Mouse (Mus musculus): ENCODE results near the gene Yrdc.

DNA sequence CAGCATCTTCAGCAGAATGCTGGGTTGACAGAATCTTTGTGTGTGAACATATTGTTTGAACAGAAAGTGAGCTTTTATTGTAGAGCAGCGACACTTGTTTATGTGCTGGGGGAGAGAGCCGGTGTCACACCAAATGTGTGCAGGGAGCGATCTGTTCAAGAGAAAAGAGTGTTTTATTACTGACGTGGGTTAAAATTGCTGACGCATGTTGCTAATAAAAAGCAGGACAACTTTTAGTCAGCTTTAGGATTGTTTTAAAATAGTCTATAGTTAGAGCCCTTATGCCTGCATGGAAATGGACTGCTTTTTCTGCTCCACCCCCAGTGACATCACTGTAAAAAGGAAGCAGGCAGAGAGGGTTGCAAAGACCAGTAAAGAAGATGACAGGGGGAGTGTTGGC, 40.4 kb downstream of the Yrdc start:
- no peak for TF ChIP-seq CTCF (IDR thresholded peaks at IDR 0.05; ENCODE audit: control insufficient read depth, insufficient read depth, low read length)
- TF ChIP-seq POLR2A (IDR thresholded peaks at IDR 0.05; ENCODE audit: borderline replicate concordance, control insufficient read depth, low read depth, low read length), result no peak
